Mouse (Mus musculus): ENCODE results near the gene Grpel1. TPM values are rescaled to one million over a fixed set of nuclear protein-coding genes. Genes with fewer than 3 reads are reported as not detected.

Gene Grpel1
- polyA plus RNA-seq, 1 experiment from 2014 or later = 48.5 TPM

- Histone ChIP-seq H3K27me3 (no peaks in the 10 kb centered on the region), H3K27ac (no peak overlapping the region), H3K9ac (no peak overlapping the region), H3K36me3 (replicated peaks) (peaks cover 64% of the 10 kb centered on the region), H3K4me1 (no peaks in the 10 kb centered on the region; the same call in 1 of the 2 replicates), H3K4me3 (replicated peaks) (no peak overlapping the region), H3K9me3 (no peaks in the 10 kb centered on the region), H3K4me2 (no peak overlapping the region)
- 86% methylated on average over 2 of the region's 2 CpGs for WGBS
- ATAC-seq (ENCODE audit: low FRiP score) = no peak
Measured at GRCm38 (mm10) chr5:36522782-36523181, 58.0 kb downstream of the Grpel1 start.

- Histone ChIP-seq H3K4me1 (peaks cover 4% of the 10 kb centered on the region), H3K9ac (no peak overlapping the region), H3K4me3 (replicated peaks) (no peak overlapping the region), H3K27me3 (no peaks in the 10 kb centered on the region), H3K9me3 (no peaks in the 10 kb centered on the region), H3K27ac (no peak overlapping the region), H3K36me3 (replicated peaks) (peaks cover 60% of the 10 kb centered on the region), H3K4me2 (no peak overlapping the region)
- ATAC-seq (ENCODE audit: low FRiP score) = no peak
- WGBS = 89% methylated on average over 5 of the region's 5 CpGs
Measured at GRCm38 (mm10) chr5:36523219-36523703, 58.5 kb downstream of the Grpel1 start.

Other genes with a start within 250 kb of the Grpel1 start
- 10.4 and 11.0 TPM in 2 replicates for gene Sorcs2, start 66.9 kb upstream of the Grpel1 start, polyA plus RNA-seq (2016; fragmentation: Nextera tagmentation; extraction: Ambion mirVana)
- gene Tada2b, start 19.3 kb downstream of the Grpel1 start, polyA plus RNA-seq (2016; fragmentation: Nextera tagmentation; extraction: Ambion mirVana) = 3.0 and 3.2 TPM in 2 replicates
- gene Ccdc96, start 19.6 kb downstream of the Grpel1 start, polyA plus RNA-seq (2016; fragmentation: Nextera tagmentation; extraction: Ambion mirVana) = 4.8 and 4.9 TPM in 2 replicates
- gene Tbc1d14, start 128.3 kb downstream of the Grpel1 start, polyA plus RNA-seq (2016; fragmentation: Nextera tagmentation; extraction: Ambion mirVana) = 59.1 and 61.1 TPM in 2 replicates
- gene D5Ertd579e, start 231.0 kb downstream of the Grpel1 start, polyA plus RNA-seq (2016; fragmentation: Nextera tagmentation; extraction: Ambion mirVana) = 44.2 and 46.6 TPM in 2 replicates